Mouse (Mus musculus) midbrain, postnatal 0 days (tissue): ENCODE results near the gene Negr1. TPM values are rescaled to one million over a fixed set of nuclear protein-coding genes. Genes with fewer than 3 reads are reported as not detected.

Experiments used
- ATAC-seq: fragments of 200-750 bp; cut with Nextera tagmentation; 2 replicates; pipeline ENCODE4 v1.8.0; 2017; ENCODE audit warnings: moderate number of reproducible peaks, mild to moderate bottlenecking, moderate TSS enrichment, moderate library complexity; ENCODE audit not compliant: low FRiP score
- DNase-seq: peaks from one replicate; pipeline ENCODE4 v3.0.0-alpha.2; 2015; ENCODE audit warnings: low spot score
- H3K27ac ChIP-seq: fragments of 300-500 bp; sonication (generic); 2 replicates; pipeline ENCODE4 v1.5.1; 2014; ENCODE audit warnings: low read depth, mild to moderate bottlenecking, low read length, mixed read lengths
- H3K27me3 ChIP-seq: fragments of 300-500 bp; sonication (generic); 2 replicates; pipeline ENCODE4 v1.6.1; 2014; ENCODE audit warnings: low read length, control low read depth, mixed read lengths; ENCODE audit not compliant: insufficient read depth
- H3K36me3 ChIP-seq: fragments of 300-500 bp; sonication (generic); 2 replicates; pipeline ENCODE4 v1.6.1; 2014; ENCODE audit warnings: low read length, control low read depth, mixed read lengths; ENCODE audit not compliant: insufficient read depth
- H3K4me1 ChIP-seq: fragments of 300-500 bp; sonication (generic); 2 replicates; pipeline ENCODE4 v1.6.1; 2014; ENCODE audit warnings: mild to moderate bottlenecking, control low read depth, antibody characterized with exemption, low read length, mixed read lengths; ENCODE audit not compliant: insufficient read depth
- H3K4me2 ChIP-seq: fragments of 300-500 bp; sonication (generic); 2 replicates; pipeline ENCODE4 v1.6.1; 2014; ENCODE audit warnings: low read depth, mild to moderate bottlenecking, low read length, mixed read lengths; ENCODE audit not compliant: poor library complexity, severe bottlenecking
- H3K4me3 ChIP-seq: fragments of 300-500 bp; sonication (generic); 2 replicates; pipeline ENCODE4 v1.5.1; 2014; ENCODE audit warnings: low read depth, mild to moderate bottlenecking, low read length, moderate library complexity
- H3K9ac ChIP-seq: fragments of 300-500 bp; sonication (generic); replicated peaks from 2 replicates; pipeline ENCODE4 v1.6.1; 2014; ENCODE audit warnings: mild to moderate bottlenecking, low read length, moderate library complexity, mixed read lengths; ENCODE audit not compliant: poor library complexity, severe bottlenecking
- H3K9me3 ChIP-seq: fragments of 300-500 bp; sonication (generic); 2 replicates; pipeline ENCODE4 v1.6.1; 2016; ENCODE audit warnings: low read length, control low read depth
- CTCF ChIP-seq: IDR thresholded peaks from 2 replicates; pipeline ENCODE4 v1.5.1; 2016; ENCODE audit warnings: antibody characterized with exemption, mild to moderate bottlenecking
- WGBS: fragments of 180-500 bp; shearing (Covaris S2); extraction: QIAGEN DNeasy Blood & Tissue Kit; methylation state at CpG from one replicate; pipeline ENCODE4 v1.1.7; 2014; 5-methylcytosine and 5-hydroxymethylcytosine counted together
- polyA plus RNA-seq: library from polyadenylated mRNA; unstranded; fragments of >200 nt; fragmentation: Nextera tagmentation; extraction: Ambion mirVana; gene quantifications from 2 replicates; pipeline ENCODE4 v1.2.1, GENCODE M21; 2015
- total RNA-seq: library from RNA; depleted of rRNA; stranded (reverse); fragments of >200 nt; gene quantifications from 2 replicates; pipeline ENCODE4 v1.2.3, GENCODE M21; 2014

Gene Negr1
- total and polyA plus RNA-seq, 2 experiments from 2014 or later: 80.2 to 180 TPM

- Histone ChIP-seq H3K4me2 (no peak overlapping the region), H3K36me3 (no peaks in the 10 kb centered on the region), H3K4me3 (no peak overlapping the region), H3K9me3 (no peaks in the 10 kb centered on the region), H3K27ac (no peak overlapping the region), H3K4me1 (no peaks in the 10 kb centered on the region), H3K9ac (no peak overlapping the region), H3K27me3 (no peaks in the 10 kb centered on the region)
- TF ChIP-seq CTCF: peak; percentile 65
- peak; percentile 67 for DNase-seq
- ATAC-seq: no peak
- 78% methylated on average over 3 of the region's 3 CpGs for WGBS
Measured at GRCm38 (mm10) chr3:156643710-156644363, 82.2 kb downstream of the Negr1 start.

DNA sequence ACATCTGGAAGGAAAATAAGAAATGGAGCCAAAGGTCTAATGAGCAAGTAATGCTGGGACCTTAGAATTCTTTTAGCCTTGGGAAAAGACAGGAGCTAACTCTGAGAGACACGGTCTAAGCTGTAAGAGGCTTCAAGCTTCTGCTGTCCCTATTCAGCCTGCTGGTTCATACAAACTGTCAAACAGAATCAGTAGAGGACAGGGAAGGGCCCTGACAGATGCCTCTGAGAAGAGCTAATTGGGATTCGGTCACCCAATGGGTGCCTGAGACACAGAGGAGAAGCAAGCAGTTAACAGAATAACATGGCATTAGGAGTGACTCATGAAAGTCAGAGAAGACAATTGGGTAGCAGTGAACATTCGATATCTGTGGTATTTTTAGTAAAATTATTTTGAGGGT is 86.8 kb downstream of the Negr1 start:
- no peaks in the 10 kb centered on the region for H3K27me3 ChIP-seq
- no peaks in the 10 kb centered on the region for H3K4me1 ChIP-seq
- no peak overlapping the region for H3K4me2 ChIP-seq
- TF ChIP-seq CTCF: no peak
- ATAC-seq (no peak), DNase-seq (no peak)
- 66% methylated on average over 3 of the region's 3 CpGs for WGBS
- no peaks in the 10 kb centered on the region for H3K9me3 ChIP-seq
- no peak overlapping the region for H3K4me3 ChIP-seq
- no peak overlapping the region for H3K27ac ChIP-seq
- H3K36me3 ChIP-seq: no peaks in the 10 kb centered on the region
- H3K9ac ChIP-seq: no peak overlapping the region

GRCm38 (mm10) chr3:156662553-156662952 is 101.0 kb downstream of the Negr1 start:
- no peak for ATAC-seq

GRCm38 (mm10) chr3:156672560-156672959 is 111.0 kb downstream of the Negr1 start:
- H3K4me3 ChIP-seq: no peak overlapping the region
- no peaks in the 10 kb centered on the region for H3K27me3 ChIP-seq
- no peaks in the 10 kb centered on the region for H3K9me3 ChIP-seq
- H3K4me2 ChIP-seq: no peak overlapping the region
- WGBS: 84% methylated on average over 3 of the region's 3 CpGs
- no peak for ATAC-seq
- H3K36me3 ChIP-seq: no peaks in the 10 kb centered on the region
- no peaks in the 10 kb centered on the region for H3K4me1 ChIP-seq
- DNase-seq: no peak
- no peak overlapping the region for H3K9ac ChIP-seq
- H3K27ac ChIP-seq: no peak overlapping the region
- no peak for TF ChIP-seq CTCF

More at GRCm38 (mm10) chr3:156662553-156662952, 101.0 kb downstream of the Negr1 start:
- 96% methylated on average over 2 of the region's 2 CpGs for WGBS
- no peak overlapping the region for H3K27ac ChIP-seq
- H3K4me1 ChIP-seq: no peaks in the 10 kb centered on the region
- no peaks in the 10 kb centered on the region for H3K9me3 ChIP-seq
- H3K36me3 ChIP-seq: no peaks in the 10 kb centered on the region
- no peak overlapping the region for H3K9ac ChIP-seq
- H3K4me2 ChIP-seq: no peak overlapping the region
- no peak for DNase-seq
- TF ChIP-seq CTCF: no peak
- no peaks in the 10 kb centered on the region for H3K27me3 ChIP-seq
- H3K4me3 ChIP-seq: no peak overlapping the region

DNA sequence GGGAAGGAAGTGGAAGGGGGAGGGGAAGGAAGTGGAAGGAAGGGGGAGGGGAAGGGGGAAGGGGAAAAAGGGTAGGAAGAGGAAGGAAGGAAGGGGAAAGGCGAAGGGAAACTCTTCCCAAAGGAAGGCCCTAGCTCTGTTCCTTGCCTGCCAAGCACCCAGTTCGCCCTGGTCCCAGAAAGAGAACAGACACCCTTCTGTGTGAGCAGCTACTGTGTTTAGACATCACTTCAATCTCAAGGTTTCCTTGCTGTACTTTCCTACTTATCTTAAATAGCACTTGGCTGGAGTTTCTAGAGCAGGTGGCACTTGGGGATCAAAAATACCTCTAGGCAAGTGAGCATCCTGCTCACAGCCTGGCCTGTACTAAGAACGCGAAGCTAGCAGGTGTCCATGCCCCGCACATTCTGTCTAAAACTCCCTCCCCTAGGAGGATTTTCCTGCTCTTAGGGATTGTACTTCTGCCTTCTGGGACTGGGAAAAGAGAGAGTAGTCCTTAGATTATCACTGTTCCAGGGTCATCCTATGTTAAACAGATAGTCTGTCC is 128.5 kb downstream of the Negr1 start:
- no peak for DNase-seq
- TF ChIP-seq CTCF: no peak
- no peak for ATAC-seq

GRCm38 (mm10) chr3:156698687-156699086 is 137.1 kb downstream of the Negr1 start:
- 100% methylated on average over 1 of the region's 1 CpGs for WGBS
- no peak for ATAC-seq
- DNase-seq: no peak
- no peak for TF ChIP-seq CTCF
- no peak overlapping the region for H3K4me2 ChIP-seq
- H3K9me3 ChIP-seq: no peaks in the 10 kb centered on the region
- no peaks in the 10 kb centered on the region for H3K27me3 ChIP-seq
- no peak overlapping the region for H3K9ac ChIP-seq
- H3K4me3 ChIP-seq: no peak overlapping the region
- H3K27ac ChIP-seq: no peak overlapping the region
- no peaks in the 10 kb centered on the region for H3K36me3 ChIP-seq
- H3K4me1 ChIP-seq: no peaks in the 10 kb centered on the region

More for the DNA sequence above, 128.5 kb downstream of the Negr1 start:
- Histone ChIP-seq H3K9ac (no peak overlapping the region), H3K36me3 (no peaks in the 10 kb centered on the region), H3K4me3 (no peak overlapping the region), H3K27ac (no peak overlapping the region), H3K27me3 (no peaks in the 10 kb centered on the region), H3K9me3 (no peaks in the 10 kb centered on the region), H3K4me2 (no peak overlapping the region), H3K4me1 (no peaks in the 10 kb centered on the region)
- WGBS: 86% methylated on average over 5 of the region's 5 CpGs
